Mouse (Mus musculus) left cerebral cortex, postnatal 10 days (tissue): ENCODE measurements at regions not wholly inside any gene's neighbourhood (a gene's known extent, or its start where the extent isn't known, plus 50 kb on each side); places are given as distances from the start of the nearest gene placed in this dataset.

ENCODE experiments used
- DNase-seq, 2 experiments: peaks; one replicate each; pipeline ENCODE4 v3.0.0; 2021 to 2022; ENCODE audit warnings: low spot score in 2 of 2, mixed read lengths in 1 of 2; ENCODE audit errors: extremely low spot score in 1 of 2
- intact Hi-C: fragments of 180-260 bp; cut with DNase I; formaldehyde crosslinking; loops from one replicate; pipeline ENCODE4 v1.15.1; 2025

DNA sequence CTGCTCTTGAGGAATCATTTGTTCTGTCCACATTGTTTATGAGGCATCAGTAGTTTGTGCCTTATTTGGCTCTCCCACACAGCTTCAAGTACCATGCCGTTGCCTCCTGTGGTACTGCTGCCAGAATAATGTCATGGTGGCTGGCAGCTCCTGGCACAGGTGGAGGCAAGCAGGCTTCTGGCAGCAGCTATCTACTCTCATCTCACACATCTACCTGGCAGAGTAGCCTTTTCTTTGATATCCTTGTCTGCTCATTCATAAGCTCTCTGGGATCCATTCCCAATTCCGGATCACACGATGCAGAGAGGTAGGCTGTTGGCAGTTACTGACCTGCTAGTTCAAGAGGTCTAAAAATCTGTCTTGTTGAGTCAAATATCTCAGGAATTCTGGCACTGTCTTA is 373.6 kb upstream of the Depdc1a start:
- no peak for DNase-seq
- intact Hi-C loops, result no loop called here

DNA sequence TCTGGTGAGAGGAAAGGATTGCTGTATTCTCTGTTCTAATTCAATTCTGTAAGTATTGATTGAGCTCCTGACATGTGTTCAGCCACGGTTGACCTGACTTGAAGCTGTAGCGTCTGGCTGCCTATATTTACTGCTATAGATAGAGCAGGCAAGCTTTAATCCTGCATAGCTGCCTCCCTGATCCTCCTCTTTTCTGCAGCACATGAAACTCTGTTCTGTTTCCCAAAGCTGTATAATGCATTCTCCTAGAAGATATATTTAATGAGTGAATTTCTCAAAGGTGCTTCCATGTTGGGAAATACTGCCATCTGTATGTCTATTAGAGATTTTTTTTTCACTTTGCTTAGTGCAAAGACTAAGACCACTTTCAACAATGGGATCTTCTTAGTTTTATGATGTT is 351.4 kb upstream of the Depdc1a start:
- intact Hi-C loops, result no loop called here
- DNase-seq, result peak in 1 of 2 experiments; percentile 9

DNA sequence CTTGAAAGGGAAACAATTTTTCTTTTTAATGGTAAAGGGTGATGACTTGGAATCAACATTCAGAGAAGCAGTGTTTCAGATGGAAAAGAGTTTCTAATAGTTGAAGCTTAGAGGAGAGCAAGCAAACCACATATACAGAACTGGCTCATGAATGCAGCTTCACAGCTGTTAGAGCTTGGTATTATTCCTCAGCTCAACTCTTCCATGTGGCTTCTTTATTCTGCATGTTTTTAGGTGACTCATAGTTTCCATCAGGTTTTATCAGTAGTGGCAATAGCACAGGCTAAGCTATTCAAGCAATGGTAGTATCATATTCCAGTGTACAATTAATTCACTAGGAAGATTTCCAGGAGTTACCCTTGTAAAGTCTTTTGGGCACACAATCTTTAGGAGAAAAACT is 313.7 kb upstream of the Depdc1a start:
- intact Hi-C loops, result no loop called here
- no peak for DNase-seq

DNA sequence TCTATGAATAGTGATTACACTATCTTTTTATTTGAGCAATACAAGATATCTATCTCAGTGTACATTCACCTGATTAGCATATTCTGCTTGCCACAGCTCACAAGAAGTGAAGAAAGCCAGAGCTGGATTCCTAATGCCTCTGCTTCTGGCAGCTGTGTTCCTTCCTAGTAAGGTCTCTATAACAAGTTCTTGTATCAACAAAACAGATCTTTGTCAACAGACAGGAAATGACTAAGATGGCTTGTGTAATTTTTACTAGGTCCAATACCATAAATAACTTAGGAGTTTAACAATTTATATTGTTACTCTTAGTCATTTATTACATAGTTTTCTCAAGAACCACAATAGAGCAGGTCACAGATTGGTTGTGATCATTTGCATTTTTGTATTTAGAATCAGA is 302.0 kb upstream of the Depdc1a start:
- no peak for DNase-seq
- intact Hi-C loops, result no loop called here
